Mouse (Mus musculus): ENCODE measurements at regions not wholly inside any gene's neighbourhood (a gene's known extent, or its start where the extent isn't known, plus 50 kb on each side); places are given as distances from the start of the nearest gene placed in this dataset.
A peak's percentile ranks its signal among the peaks of the same experiment; 100 is the strongest.

DNA sequence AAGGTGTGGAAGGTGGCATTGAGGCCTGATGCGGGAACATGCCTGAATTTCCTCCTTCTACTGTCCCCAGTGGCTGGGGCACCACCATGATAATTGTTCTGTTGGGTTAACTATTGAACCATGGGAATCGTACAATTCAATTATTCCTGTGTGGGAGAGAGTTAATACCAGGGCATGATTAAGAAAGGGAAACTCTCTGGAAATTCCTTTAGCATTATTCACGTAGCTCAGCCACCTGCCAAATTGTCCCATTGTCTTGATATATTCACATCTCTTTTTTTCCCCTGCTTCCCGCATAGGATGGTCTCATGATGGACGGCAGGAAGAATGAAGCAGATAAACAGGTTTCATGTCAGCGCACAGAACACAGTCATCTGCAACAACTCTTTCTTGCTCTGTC lies 69.6 kb upstream of the Gli2 start:
- H3K4me1 ChIP-seq (ENCODE audit: insufficient read depth, low read length) = peaks cover 4% of the 10 kb centered on the region; the same call in 1 of the 2 replicates

DNA sequence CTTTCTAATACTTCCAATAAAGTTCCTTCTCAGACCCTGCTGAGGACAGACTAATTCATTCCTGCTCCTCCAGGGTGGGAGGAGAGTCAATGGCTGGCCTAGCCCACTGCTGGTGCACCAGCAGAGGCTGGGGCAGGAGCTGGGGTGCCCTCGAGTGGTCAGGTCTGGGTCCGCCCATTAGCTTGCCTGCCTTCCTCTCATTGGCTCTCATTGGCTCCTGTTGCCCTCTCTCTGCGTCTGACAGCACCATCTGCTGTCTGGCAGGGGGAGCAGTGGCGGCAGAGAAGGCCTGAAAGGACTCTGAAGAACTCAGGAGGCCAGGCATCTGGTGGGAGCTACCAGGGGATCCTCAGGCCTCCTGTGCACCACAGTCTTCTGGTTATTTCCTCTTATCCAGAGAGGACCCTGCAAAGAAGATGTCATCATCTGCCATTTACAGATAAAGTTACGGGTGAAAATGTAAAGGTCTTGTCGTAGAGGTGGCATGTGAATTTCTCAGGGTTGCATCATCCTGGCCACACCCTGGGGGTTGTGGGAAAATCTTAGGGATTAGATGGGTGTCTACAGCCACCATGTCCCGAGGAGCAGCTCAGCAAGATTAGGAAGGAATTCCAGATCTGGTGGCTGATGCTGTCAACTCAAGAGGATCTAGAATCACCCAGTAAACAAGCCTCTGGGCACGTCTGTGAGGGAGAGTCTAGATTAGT lies 66.6 kb upstream of the Gli2 start:
- H3K27me3 ChIP-seq (ENCODE audit: insufficient read depth, low read length) = no peaks in the 10 kb centered on the region
- ATAC-seq (ENCODE audit: low FRiP score, low TSS enrichment) = peak; percentile 69; the same call in 1 of the 2 replicates
- H3K4me1 ChIP-seq (ENCODE audit: insufficient read depth, low read length) = peaks cover 7% of the 10 kb centered on the region; the same call in 1 of the 2 replicates
- H3K27ac ChIP-seq (ENCODE audit: low read length) = no peak overlapping the region
- 43% methylated on average over 8 of the region's 8 CpGs for WGBS
- H3K36me3 ChIP-seq (ENCODE audit: insufficient read depth, low read length) = no peaks in the 10 kb centered on the region
- no peak overlapping the region for H3K4me3 ChIP-seq (ENCODE audit: low read length)
- no peak overlapping the region for H3K4me2 ChIP-seq (replicated peaks; ENCODE audit: low read depth, low read length)
- H3K9me3 ChIP-seq (ENCODE audit: low read length) = no peaks in the 10 kb centered on the region
- no peak overlapping the region for H3K9ac ChIP-seq (replicated peaks; ENCODE audit: low read length)

More for the DNA sequence above, 69.6 kb upstream of the Gli2 start:
- Histone ChIP-seq H3K27ac (ENCODE audit: low read length) (no peak overlapping the region), H3K9me3 (ENCODE audit: low read length) (no peaks in the 10 kb centered on the region), H3K27me3 (ENCODE audit: insufficient read depth, low read length) (no peaks in the 10 kb centered on the region), H3K4me3 (ENCODE audit: low read length) (no peak overlapping the region), H3K9ac (replicated peaks; ENCODE audit: low read length) (no peak overlapping the region), H3K4me2 (replicated peaks; ENCODE audit: low read depth, low read length) (no peak overlapping the region), H3K36me3 (ENCODE audit: insufficient read depth, low read length) (no peaks in the 10 kb centered on the region)
- ATAC-seq (ENCODE audit: low FRiP score, low TSS enrichment) = no peak
- 61% methylated on average over 6 of the region's 6 CpGs for WGBS

DNA sequence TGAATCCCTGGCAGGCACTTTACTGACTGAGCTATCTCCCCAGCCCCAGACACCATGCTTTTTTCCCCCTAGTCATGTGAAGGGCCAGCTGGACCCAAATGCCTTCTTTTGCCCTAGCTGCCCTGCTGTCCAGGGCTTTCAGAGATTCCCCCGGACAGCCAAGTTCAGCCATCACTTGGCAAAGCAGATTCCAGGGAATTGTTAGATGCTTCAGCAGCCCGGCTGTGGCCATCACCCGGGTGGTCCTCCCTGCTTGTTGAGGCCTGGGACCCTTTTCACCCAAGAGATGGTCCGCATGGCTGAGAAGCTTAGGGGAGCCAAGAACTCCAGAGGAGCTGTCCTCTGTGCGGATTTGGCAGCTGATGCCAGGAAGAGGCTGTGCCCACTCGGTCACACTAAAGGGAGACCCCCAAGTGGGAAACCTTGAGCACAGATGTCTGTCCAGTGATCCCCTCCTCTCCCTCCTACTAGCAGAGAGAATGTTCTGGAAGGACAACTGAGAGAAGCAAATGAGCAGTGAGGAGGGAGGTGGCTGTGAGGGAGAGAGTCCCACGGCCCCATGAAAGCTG lies 61.8 kb upstream of the Gli2 start:
- no peak overlapping the region for H3K9ac ChIP-seq (replicated peaks; ENCODE audit: low read length)
- H3K9me3 ChIP-seq (ENCODE audit: low read length) = no peaks in the 10 kb centered on the region
- WGBS = 79% methylated on average over 7 of the region's 7 CpGs
- H3K4me3 ChIP-seq (ENCODE audit: low read length) = no peak overlapping the region
- no peak overlapping the region for H3K27ac ChIP-seq (ENCODE audit: low read length)
- H3K27me3 ChIP-seq (ENCODE audit: insufficient read depth, low read length) = no peaks in the 10 kb centered on the region
- no peaks in the 10 kb centered on the region for H3K36me3 ChIP-seq (ENCODE audit: insufficient read depth, low read length)
- 0 out of 2 replicates have a peak, but pooled peaks cover 3% of the 10 kb centered on the region for H3K4me1 ChIP-seq (ENCODE audit: insufficient read depth, low read length)
- no peak for ATAC-seq (ENCODE audit: low FRiP score, low TSS enrichment)
- H3K4me2 ChIP-seq (replicated peaks; ENCODE audit: low read depth, low read length) = no peak overlapping the region

DNA sequence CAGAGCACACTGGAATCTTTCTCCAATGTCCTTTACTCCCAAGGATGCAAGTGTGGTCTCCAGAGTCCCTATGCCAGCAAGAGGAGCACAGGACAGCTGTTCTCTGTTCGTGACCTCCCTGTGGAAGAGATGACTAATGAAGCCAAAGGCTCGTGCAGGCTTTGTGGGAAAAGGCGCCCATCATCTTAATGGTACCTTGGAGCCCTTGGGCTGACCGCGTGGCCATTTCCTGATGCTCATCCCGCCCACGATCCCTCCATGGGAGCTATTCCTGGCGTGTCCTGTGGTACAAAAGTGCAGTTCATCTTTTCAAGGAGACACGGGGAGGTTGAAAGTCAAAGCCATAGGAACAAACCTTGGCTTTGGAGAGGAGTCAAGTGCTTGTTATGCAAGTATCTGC lies 55.2 kb upstream of the Gli2 start:
- no peaks in the 10 kb centered on the region for H3K9me3 ChIP-seq (ENCODE audit: low read length)
- H3K27me3 ChIP-seq (ENCODE audit: insufficient read depth, low read length) = no peaks in the 10 kb centered on the region
- H3K27ac ChIP-seq (ENCODE audit: low read length) = no peak overlapping the region
- no peaks in the 10 kb centered on the region for H3K36me3 ChIP-seq (ENCODE audit: insufficient read depth, low read length)
- WGBS = 62% methylated on average over 9 of the region's 9 CpGs
- ATAC-seq (ENCODE audit: low FRiP score, low TSS enrichment) = no peak
- no peak overlapping the region for H3K4me3 ChIP-seq (ENCODE audit: low read length)
- no peaks in the 10 kb centered on the region for H3K4me1 ChIP-seq (ENCODE audit: insufficient read depth, low read length)
- H3K4me2 ChIP-seq (replicated peaks; ENCODE audit: low read depth, low read length) = no peak overlapping the region
- H3K9ac ChIP-seq (replicated peaks; ENCODE audit: low read length) = no peak overlapping the region

DNA sequence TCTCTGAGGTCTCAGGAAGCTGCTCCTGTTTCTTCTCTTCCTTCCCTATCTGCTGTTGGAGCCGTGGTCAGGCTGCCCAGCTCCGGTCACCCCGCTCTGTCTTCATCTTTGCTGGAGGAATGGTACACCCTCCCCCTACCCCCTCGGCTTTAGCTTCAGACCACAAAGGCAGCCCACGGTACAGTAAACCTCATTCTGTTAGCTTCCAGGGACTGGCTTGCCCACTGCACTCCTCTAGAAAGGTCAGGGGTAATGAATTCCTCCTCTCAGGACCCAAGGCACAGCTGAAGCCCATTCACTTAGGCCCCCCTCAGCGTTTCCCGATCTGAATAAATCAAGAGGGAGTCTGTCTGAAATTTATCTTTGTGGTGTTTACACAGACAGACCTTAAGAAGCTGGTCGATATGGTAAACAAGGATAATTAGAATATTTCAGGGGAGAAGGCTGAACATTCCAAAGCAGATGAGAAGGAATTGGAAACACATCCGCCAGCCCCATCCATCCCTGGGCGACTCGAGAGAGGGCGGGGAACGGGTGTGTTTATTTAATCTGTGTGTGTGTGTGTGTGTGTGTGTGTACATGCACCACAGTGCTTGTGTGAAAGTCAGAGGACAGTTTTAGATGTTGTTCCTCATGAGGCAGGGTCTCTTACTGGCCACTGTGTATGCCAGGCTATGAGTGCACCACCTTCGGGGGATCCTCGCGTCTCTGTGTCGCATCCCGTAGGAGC lies 53.0 kb upstream of the Gli2 start:
- ATAC-seq (ENCODE audit: low FRiP score, low TSS enrichment) = no peak
- no peak overlapping the region for H3K9ac ChIP-seq (replicated peaks; ENCODE audit: low read length)
- no peak overlapping the region for H3K4me3 ChIP-seq (ENCODE audit: low read length)
- no peak overlapping the region for H3K4me2 ChIP-seq (replicated peaks; ENCODE audit: low read depth, low read length)
- no peaks in the 10 kb centered on the region for H3K27me3 ChIP-seq (ENCODE audit: insufficient read depth, low read length)
- H3K36me3 ChIP-seq (ENCODE audit: insufficient read depth, low read length) = no peaks in the 10 kb centered on the region
- 67% methylated on average over 18 of the region's 18 CpGs for WGBS
- no peaks in the 10 kb centered on the region for H3K9me3 ChIP-seq (ENCODE audit: low read length)
- no peak overlapping the region for H3K27ac ChIP-seq (ENCODE audit: low read length)
- H3K4me1 ChIP-seq (ENCODE audit: insufficient read depth, low read length) = no peaks in the 10 kb centered on the region
